Mouse (Mus musculus): Measurements from ENCODE around the gene Golgb1.
A peak's percentile ranks its signal among the peaks of the same experiment; 100 is the strongest.
"Not testable (repeated sequence)": the region's sequence is repeated elsewhere in the genome, so short reads cannot be mapped to it uniquely, and the experiment has no call there.

Gene Golgb1

GRCm38 (mm10) chr16:36874583-36875275 lies at the start of gene Golgb1, which contains the start of gene Eaf2:
Golgb1 (plus strand) TSS chr16:36875140.
Eaf2 (minus strand) TSS chr16:36875003.
- ATAC-seq (ENCODE audit: insufficient number of reproducible peaks, low FRiP score, low TSS enrichment): peak; percentile 99

- no peak; the same call in 1 of the 2 replicates for ATAC-seq (ENCODE audit: insufficient number of reproducible peaks, low FRiP score, low TSS enrichment)
These were observed 47.3 kb upstream of the Golgb1 start for GRCm38 (mm10) chr16:36827611-36828053.

GRCm38 (mm10) chr16:36828054-36828786 lies 46.7 kb upstream of the Golgb1 start, which contains the start of gene Iqcb1:
Iqcb1 (plus strand) TSS chr16:36828385.
- peak; percentile 93 for ATAC-seq (ENCODE audit: insufficient number of reproducible peaks, low FRiP score, low TSS enrichment)

GRCm38 (mm10) chr16:36828820-36829219 lies 46.1 kb upstream of the Golgb1 start:
- no peak for ATAC-seq (ENCODE audit: insufficient number of reproducible peaks, low FRiP score, low TSS enrichment)

GRCm38 (mm10) chr16:36846894-36847293 lies 28.0 kb upstream of the Golgb1 start:
- ATAC-seq (ENCODE audit: insufficient number of reproducible peaks, low FRiP score, low TSS enrichment): not testable (repeated sequence)

GRCm38 (mm10) chr16:36851202-36851601 lies 23.7 kb upstream of the Golgb1 start:
- ATAC-seq (ENCODE audit: insufficient number of reproducible peaks, low FRiP score, low TSS enrichment): no peak

- ATAC-seq (ENCODE audit: insufficient number of reproducible peaks, low FRiP score, low TSS enrichment): no peak
These were observed 11.4 kb upstream of the Golgb1 start for GRCm38 (mm10) chr16:36863585-36863984.

- ATAC-seq (ENCODE audit: insufficient number of reproducible peaks, low FRiP score, low TSS enrichment): no peak
These were observed 5.5 kb upstream of the Golgb1 start for GRCm38 (mm10) chr16:36869442-36869841.

GRCm38 (mm10) chr16:36875276-36875851 lies 424 bp downstream of the Golgb1 start:
- peak; percentile 38 for ATAC-seq (ENCODE audit: insufficient number of reproducible peaks, low FRiP score, low TSS enrichment)

- no peak for ATAC-seq (ENCODE audit: insufficient number of reproducible peaks, low FRiP score, low TSS enrichment)
These were observed 2.4 kb downstream of the Golgb1 start for GRCm38 (mm10) chr16:36877316-36877715.

- peak; percentile 65 for ATAC-seq (ENCODE audit: insufficient number of reproducible peaks, low FRiP score, low TSS enrichment)
These were observed 7.9 kb downstream of the Golgb1 start for GRCm38 (mm10) chr16:36882737-36883343.

- no peak for ATAC-seq (ENCODE audit: insufficient number of reproducible peaks, low FRiP score, low TSS enrichment)
These were observed 9.9 kb downstream of the Golgb1 start for GRCm38 (mm10) chr16:36884881-36885280.

GRCm38 (mm10) chr16:36885912-36886311 lies 11.0 kb downstream of the Golgb1 start:
- ATAC-seq (ENCODE audit: insufficient number of reproducible peaks, low FRiP score, low TSS enrichment): no peak

- ATAC-seq (ENCODE audit: insufficient number of reproducible peaks, low FRiP score, low TSS enrichment): no peak
These were observed 12.6 kb downstream of the Golgb1 start for GRCm38 (mm10) chr16:36887546-36887945.

GRCm38 (mm10) chr16:36890559-36890958 lies 15.6 kb downstream of the Golgb1 start:
- no peak for ATAC-seq (ENCODE audit: insufficient number of reproducible peaks, low FRiP score, low TSS enrichment)

GRCm38 (mm10) chr16:36891415-36891814 lies 16.5 kb downstream of the Golgb1 start:
- no peak for ATAC-seq (ENCODE audit: insufficient number of reproducible peaks, low FRiP score, low TSS enrichment)

- ATAC-seq (ENCODE audit: insufficient number of reproducible peaks, low FRiP score, low TSS enrichment): no peak
These were observed 18.4 kb downstream of the Golgb1 start for GRCm38 (mm10) chr16:36893317-36893716.

GRCm38 (mm10) chr16:36896712-36897111 lies 21.8 kb downstream of the Golgb1 start:
- no peak for ATAC-seq (ENCODE audit: insufficient number of reproducible peaks, low FRiP score, low TSS enrichment)

GRCm38 (mm10) chr16:36903156-36903555 lies 28.2 kb downstream of the Golgb1 start:
- no peak for ATAC-seq (ENCODE audit: insufficient number of reproducible peaks, low FRiP score, low TSS enrichment)

GRCm38 (mm10) chr16:36911909-36912308 lies 37.0 kb downstream of the Golgb1 start:
- no peak for ATAC-seq (ENCODE audit: insufficient number of reproducible peaks, low FRiP score, low TSS enrichment)

- no peak for ATAC-seq (ENCODE audit: insufficient number of reproducible peaks, low FRiP score, low TSS enrichment)
These were observed 37.4 kb downstream of the Golgb1 start for GRCm38 (mm10) chr16:36912311-36912710.

Measured in cerebellum, adult (tissue).